Mouse (Mus musculus) erythroblast, embryonic 14.5 days (primary cell): ENCODE results near the gene Cxcr4.

Experiments
- GATA1 ChIP-seq: IDR thresholded peaks from 2 replicates; pipeline ENCODE4 v1.6.1; 2012; ENCODE audit warnings: low read length, inconsistent platforms, mixed read lengths
- TAL1 ChIP-seq: IDR thresholded peaks from 3 replicates; pipeline ENCODE4 v1.6.1; 2012; ENCODE audit warnings: low read length, inconsistent platforms, mixed read lengths

- TF ChIP-seq TAL1 (no peak), GATA1 (no peak)
Observed at GRCm38 (mm10) chr1:128607423-128607822, 15.3 kb upstream of the Cxcr4 start.
